Mouse (Mus musculus) adrenal gland (tissue): Measurements from ENCODE around the gene Ccz1.
"Not testable (repeated sequence)": the region's sequence is repeated elsewhere in the genome, so short reads cannot be mapped to it uniquely, and the experiment has no call there.

Experiments
- intact Hi-C: fragments of 180-260 bp; cut with DNase I; formaldehyde crosslinking; loops from one replicate; pipeline ENCODE4 v1.15.1; 2025
- long read RNA-seq, 2 experiments: library from polyadenylated mRNA; unstranded; transcript quantifications; one replicate each; pipeline ENCODE4 v2.0.0; 2020; ENCODE audit warnings: borderline replicate concordance in 1 of 2; ENCODE audit not compliant: insufficient replicate concordance in 1 of 2

Ccz1 gene
- long read RNA-seq, experiment 1, transcript Ccz1-201 (15 exons, 1,769 nt) = major isoform, 26 of 41 reads
- long read RNA-seq, experiment 1, partial matches to known transcripts = 7 of 41 reads
- long read RNA-seq, experiment 1, other reads (novel, unspliced or antisense) = 8 of 41 reads
- long read RNA-seq, experiment 2, transcript Ccz1-201 (15 exons, 1,769 nt) = major isoform, 34 of 42 reads
- long read RNA-seq, experiment 2, partial matches to known transcripts = 6 of 42 reads
- long read RNA-seq, experiment 2, other reads (novel, unspliced or antisense) = 2 of 42 reads

DNA sequence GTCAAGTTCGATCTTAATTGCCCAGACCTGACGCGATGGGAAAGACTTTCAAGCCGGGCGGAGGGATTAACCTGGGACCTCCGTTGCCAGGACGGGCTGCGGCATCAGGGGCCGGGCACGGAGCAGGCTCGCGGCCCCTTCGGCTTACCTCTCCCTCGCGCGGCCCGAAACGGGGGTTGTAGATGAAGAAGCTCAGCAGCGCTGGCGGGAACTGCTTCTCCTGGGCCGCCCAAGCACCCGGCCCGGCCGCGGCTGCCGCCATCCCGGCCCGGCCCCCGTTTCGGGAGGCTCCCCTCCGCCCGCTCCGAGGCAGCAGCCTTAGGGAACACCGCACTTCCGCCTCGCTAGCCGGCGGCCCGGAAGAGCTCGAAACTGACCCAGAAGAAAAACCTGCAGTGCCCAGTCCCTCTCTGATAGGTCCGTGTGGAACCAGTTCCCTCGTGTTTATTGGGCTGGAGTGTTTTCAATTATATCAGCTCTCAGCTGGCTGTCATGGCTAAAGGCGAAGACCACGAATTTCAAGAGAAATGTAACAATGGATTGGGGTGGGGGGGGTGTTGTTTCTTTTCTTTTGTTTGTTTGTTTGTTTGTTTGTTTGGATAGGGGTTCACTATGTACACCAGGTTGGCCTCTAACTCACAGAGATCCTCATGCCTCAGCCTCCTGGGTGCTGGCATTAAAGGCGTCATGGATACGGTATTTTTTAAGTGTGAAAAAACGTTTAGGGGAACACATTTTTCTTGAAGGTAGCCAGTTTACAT lies at the start of gene Ccz1:
TSS of gene Ccz1 (minus strand) at position 327 of the 761 bp plus-strand sequence.
- intact Hi-C loops = no loop called here

DNA sequence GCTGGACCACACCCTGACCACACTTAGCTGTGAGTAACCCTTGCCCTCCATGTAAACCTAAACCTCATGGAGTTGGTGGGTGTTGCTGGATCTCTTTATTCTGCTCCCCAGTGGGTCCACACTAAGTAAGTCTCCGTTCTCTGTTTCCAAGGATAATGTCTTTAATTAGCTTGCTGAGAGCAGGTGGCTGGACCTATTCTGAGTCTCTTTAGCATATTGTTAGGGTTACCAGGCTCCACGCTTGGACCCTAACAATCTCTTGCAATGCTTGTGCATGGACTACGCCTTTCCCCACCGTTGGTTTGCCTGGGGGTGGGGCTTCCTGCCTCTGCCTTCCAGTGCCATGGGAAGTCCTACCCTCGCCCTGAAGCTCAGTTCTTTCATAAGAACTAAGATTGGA lies 49.4 kb upstream of the Ccz1 start:
- intact Hi-C loops = no loop called here

- intact Hi-C loops = no loop called here
Measured at GRCm38 (mm10) chr5:144054340-144054739, 39.7 kb upstream of the Ccz1 start.

DNA sequence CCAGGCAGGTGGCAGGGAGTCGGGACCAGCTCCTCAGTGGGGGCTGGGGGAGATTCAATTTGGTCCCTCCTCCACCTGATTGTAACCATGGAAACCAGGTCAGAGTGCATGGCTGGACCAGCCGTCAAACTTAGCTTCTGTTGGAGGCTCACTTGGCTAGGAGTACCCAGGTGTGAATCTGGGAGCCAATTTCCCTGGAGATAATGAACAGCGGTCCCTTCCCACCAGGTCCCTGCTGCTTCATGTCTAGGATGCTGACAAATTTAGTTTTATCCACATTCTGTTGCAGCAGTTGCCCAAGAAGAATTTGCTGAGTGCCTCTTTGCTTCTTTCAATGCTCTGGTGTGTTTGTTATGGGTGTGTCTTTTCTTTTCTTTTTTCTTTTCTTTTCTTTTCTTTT lies 38.8 kb upstream of the Ccz1 start:
- intact Hi-C loops = no loop called here

GRCm38 (mm10) chr5:144051268-144051667 lies 36.6 kb upstream of the Ccz1 start:
- intact Hi-C loops = no loop called here

DNA sequence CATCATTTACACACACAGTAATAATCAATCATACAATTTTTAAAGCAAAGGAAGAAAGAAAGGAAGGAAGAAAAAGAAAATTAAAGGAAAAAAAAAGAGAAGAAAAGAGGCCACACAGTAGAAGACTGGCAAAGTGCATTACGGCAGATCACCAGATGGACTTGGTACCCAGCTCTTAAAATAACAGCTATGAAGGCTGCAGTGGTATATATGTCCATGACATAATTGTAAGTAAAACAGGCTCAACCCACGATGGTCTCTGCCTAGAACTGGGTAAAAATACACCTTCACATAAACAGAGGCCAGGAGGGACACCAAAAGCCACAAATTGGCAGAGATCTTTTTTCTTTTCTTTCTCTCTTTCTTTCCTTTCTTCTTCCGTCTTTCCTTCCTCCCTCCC lies 35.2 kb upstream of the Ccz1 start:
- intact Hi-C loops = no loop called here

GRCm38 (mm10) chr5:144047324-144047723 lies 32.6 kb upstream of the Ccz1 start:
- intact Hi-C loops = no loop called here

- intact Hi-C loops = no loop called here
Measured at GRCm38 (mm10) chr5:144043166-144043565, 28.5 kb upstream of the Ccz1 start.

DNA sequence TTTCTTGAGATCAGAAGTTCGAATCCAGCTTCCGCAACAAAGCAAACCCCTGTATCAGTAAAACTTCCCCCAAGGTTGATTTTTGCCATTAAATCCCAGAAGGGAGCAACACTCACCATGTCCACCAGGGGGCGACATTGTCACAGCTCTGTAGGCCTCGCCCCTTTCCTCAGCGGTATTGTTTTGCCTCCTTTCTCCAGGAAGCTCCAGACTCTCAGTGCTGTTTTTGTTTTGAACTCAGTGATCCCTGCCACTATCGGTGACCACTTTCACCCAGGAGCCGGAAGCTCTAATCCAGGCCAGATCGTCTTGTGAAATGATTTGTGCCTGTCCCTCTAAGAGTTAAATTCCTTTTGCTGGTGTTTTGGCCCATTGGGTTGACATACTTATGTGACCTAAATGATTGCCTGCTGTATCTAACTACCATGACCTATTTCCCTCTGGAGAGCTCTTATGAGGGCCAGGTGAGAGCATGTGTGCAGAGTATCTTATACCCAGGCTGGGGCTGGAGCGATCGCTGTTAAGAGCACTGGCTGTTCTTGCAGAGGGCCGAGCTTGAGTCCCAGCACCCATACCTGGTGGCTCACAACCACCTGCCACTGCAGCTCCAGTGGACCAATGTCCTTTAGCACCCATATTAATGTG lies 26.2 kb upstream of the Ccz1 start:
- intact Hi-C loops = loop anchor here (1.0 kb wide), 1 partner anchor 114 kb away; no protein-coding TSS in a partner anchor

- intact Hi-C loops = loop anchor here (1.0 kb wide), 1 partner anchor 115 kb away; no protein-coding TSS in a partner anchor
Measured at GRCm38 (mm10) chr5:144039886-144040285, 25.2 kb upstream of the Ccz1 start.

GRCm38 (mm10) chr5:144039156-144039675 lies 24.5 kb upstream of the Ccz1 start:
- intact Hi-C loops = no loop called here

GRCm38 (mm10) chr5:144036952-144037351 lies 22.3 kb upstream of the Ccz1 start:
- intact Hi-C loops = no loop called here

- intact Hi-C loops = no loop called here
Measured at GRCm38 (mm10) chr5:144034567-144034966, 19.9 kb upstream of the Ccz1 start.

DNA sequence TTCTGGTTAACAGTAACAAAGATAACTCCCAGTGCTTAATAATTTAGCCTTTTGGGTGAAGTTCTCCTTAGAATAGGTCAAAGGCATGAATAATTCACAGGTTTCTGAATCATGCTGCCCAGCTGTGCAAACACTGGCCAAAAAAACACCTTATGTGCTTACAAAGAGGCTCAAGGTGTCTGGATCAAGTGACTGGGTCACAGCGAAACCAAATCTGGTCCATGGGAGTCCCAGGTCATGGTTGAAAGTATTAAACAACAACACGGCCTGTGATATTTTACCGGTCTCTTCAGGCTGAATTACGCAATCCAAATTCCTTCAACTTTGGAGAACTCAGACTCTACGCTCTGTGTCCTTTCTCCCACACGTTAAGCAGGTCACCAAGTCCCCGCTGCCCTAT lies 17.8 kb upstream of the Ccz1 start:
- intact Hi-C loops = no loop called here

DNA sequence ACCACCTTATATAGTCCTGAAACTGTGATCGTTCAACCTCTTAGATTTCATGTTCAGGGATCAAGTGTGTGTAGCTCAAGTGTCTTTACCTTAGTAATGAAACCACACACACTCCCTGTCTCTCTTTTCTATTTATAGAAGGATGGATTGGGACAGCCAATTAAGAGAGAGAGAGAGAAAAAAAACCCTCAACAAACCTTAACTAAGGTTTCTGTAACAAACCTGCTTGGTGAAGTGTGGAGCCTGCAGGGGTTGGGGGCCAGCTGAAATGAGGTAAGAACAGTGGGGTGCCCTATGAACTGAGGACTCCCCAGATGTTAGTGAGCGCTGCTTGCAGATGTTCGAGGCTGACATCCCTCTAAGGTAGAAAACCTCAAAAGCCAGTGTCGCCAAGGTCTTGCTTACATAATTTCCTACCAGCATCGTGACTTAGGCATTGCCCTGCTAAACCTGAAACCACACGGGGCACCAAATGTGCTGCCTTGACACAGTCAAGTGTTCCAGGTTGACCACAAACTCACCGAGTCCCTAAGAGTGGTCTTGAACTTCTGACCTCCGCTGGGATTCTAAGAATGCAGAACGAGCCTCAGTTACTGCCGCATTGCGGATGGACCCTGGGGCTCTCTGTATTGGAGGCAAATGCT lies 12.1 kb upstream of the Ccz1 start, which contains the start of gene Ocm:
TSS of gene Ocm (minus strand) at position 51 of the 644 bp plus-strand sequence.
- intact Hi-C loops = no loop called here

DNA sequence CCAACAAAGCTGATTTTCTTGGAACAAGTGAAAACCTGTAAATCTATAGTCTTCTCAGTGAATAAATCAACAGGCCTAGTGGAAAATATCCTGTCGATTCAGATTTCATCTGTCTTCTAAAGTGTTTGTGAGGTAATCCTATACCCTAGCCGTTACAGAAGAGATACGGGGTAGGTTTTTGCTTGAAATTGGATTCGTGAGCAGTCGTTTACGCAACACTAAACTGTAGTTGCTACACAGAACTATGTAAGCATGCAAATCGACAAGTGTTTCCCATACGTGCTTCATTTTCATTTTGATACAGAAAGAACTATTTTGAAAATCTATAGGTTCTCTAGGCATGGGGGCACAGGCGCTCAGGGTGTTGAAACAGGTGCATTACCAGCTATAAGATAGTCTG lies 1.2 kb upstream of the Ccz1 start:
- intact Hi-C loops = no loop called here

DNA sequence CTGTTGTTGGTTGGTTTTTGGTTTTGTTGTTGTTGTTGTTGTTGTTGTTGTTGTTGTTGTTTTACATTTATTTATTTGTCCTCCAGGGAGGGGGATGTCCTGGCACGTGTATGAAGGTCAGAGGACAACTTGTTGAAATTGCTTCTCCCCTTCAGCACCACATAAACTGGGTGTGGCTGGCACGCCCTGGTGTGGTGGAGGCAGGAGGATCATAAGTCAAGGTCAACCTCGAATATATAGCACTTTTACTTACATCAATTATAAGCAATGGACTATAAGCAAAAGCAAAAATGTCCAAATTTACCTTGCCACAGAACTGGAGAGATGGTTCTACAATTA lies 604 bp upstream of the Ccz1 start:
- intact Hi-C loops = no loop called here

- intact Hi-C loops = not testable (repeated sequence)
Measured at GRCm38 (mm10) chr5:144013366-144014134, 1.1 kb downstream of the Ccz1 start.

DNA sequence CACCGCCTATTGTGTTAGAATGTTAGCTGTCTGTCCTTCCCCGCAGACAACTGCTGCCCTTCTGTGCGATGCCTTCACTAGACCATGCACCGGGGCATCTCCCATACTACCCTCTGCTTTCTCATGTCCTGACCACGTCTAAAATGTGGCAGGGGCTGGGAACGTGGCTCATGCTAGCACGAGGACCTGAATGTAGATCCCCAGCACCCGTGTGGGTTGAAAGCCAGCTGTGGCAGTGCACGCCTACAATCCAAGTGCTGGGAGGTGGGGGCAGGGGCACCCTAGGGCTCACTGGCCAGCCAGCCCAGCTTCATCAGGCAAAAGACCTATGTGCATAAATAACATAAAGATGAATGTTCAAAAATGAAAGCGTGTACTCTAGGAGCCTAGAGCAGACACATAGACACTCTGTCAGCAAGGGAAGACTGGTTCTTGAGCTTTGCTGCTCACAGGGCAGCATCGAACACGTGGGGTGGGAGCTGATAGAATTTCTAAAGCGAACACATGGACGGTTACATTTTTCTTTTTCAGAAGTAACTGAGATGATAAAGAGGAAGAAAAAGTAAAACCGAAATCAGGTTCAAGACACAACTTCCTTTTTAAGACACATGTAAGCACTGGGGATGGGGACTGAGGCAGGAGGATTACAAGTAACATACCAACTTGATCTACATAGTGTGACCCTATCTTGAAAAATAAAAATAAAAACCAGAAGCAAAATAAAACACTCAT lies 12.1 kb downstream of the Ccz1 start:
- intact Hi-C loops = no loop called here

DNA sequence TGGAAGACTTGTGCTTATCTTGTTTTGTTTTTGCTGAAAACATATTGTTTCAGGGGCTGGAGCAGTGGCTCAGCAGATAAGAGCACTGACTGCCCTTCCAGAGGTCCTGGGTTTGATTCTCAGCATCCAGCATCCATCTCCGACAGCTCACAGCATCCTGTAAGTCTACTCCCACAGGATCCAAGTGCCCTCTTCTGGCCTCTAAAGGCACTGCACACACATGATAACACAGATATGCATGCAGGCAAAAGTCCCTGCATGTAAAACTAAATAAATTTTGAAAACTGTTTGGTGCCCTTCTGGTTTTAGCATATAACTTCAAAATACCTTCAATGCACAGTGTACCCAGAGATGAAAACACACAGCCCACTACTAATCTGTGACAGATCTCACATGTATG lies 15.3 kb downstream of the Ccz1 start:
- intact Hi-C loops = no loop called here
